Mouse (Mus musculus): ENCODE data around the gene Snrnp25. TPM values are rescaled to one million over a fixed set of nuclear protein-coding genes. Genes with fewer than 3 reads are reported as not detected.

Gene Snrnp25
- total and polyA plus RNA-seq, 3 experiments = 130 to 158 TPM; not detected in 1

- H3K79me2 ChIP-seq (ENCODE audit: control insufficient read depth, insufficient read depth, low read length, poor library complexity) = peaks cover 20% of the 10 kb centered on the region
- no peak overlapping the region for H3K9ac ChIP-seq (ENCODE audit: control insufficient read depth, low read depth, low read length, poor library complexity, severe bottlenecking)
- no peaks in the 10 kb centered on the region for H3K9me3 ChIP-seq (replicated peaks; ENCODE audit: insufficient read depth, low read length)
- H3K27ac ChIP-seq (ENCODE audit: control insufficient read depth, low read depth, low read length) = no peak overlapping the region
- peaks cover 25 to 33% of the 10 kb centered on the region in 2 experiments for H3K4me1 ChIP-seq (ENCODE audit: control insufficient read depth in 1 of 2, insufficient read depth in 2 of 2, low read length in 2 of 2)
- no peaks in the 10 kb centered on the region for H3K27me3 ChIP-seq (ENCODE audit: control insufficient read depth in 1 of 2, insufficient read depth in 2 of 2, low read length in 2 of 2)
- H3K36me3 ChIP-seq (ENCODE audit: control insufficient read depth in 1 of 2, insufficient read depth in 2 of 2, low read length in 2 of 2) = peaks cover 2 to 26% of the 10 kb centered on the region in 2 experiments; a peak in 3 of 4 replicates
- DNase-seq (ENCODE audit: low read depth, low spot score) = no peak
- no peak overlapping the region for H3K4me3 ChIP-seq (ENCODE audit: control insufficient read depth in 1 of 2, insufficient read depth in 1 of 2, low read depth in 2 of 2, low read length in 2 of 2)
- TF ChIP-seq SIN3A (IDR thresholded peaks at IDR 0.05; ENCODE audit: low read length) (no peak), ZC3H11A (IDR thresholded peaks at IDR 0.05; ENCODE audit: low read depth, low read length) (no peak), ELF1 (IDR thresholded peaks at IDR 0.05; ENCODE audit: low read depth, low read length) (no peak), TBP (IDR thresholded peaks at IDR 0.05; ENCODE audit: low read depth, low read length) (no peak), USF1 (IDR thresholded peaks at IDR 0.05; ENCODE audit: low read depth, low read length) (no peak), MYC (IDR thresholded peaks at IDR 0.05; ENCODE audit: low read depth, low read length) (no peak), CTCF (IDR thresholded peaks at IDR 0.05 in 2 of 3, conservative IDR thresholded peaks at IDR 0.05 in 1 of 3; ENCODE audit: control insufficient read depth in 1 of 3, insufficient read depth in 1 of 3, low read depth in 2 of 3, low read length in 3 of 3, poor library complexity in 1 of 3, severe bottlenecking in 1 of 3) (no peak), RCOR1 (IDR thresholded peaks at IDR 0.05; ENCODE audit: low read depth, low read length) (no peak), ZKSCAN1 (IDR thresholded peaks at IDR 0.05; ENCODE audit: low read depth, low read length) (peak; percentile 85)
These were observed 10.6 kb upstream of the Snrnp25 start for GRCm38 (mm10) chr11:32194626-32195025.

GRCm38 (mm10) chr11:32195867-32196540 lies 9.2 kb upstream of the Snrnp25 start:
- peak overlapping the region; percentile 94 for H3K27ac ChIP-seq (ENCODE audit: control insufficient read depth, low read depth, low read length)
- peaks cover 25 to 33% of the 10 kb centered on the region in 2 experiments for H3K4me1 ChIP-seq (ENCODE audit: control insufficient read depth in 1 of 2, insufficient read depth in 2 of 2, low read length in 2 of 2)
- H3K9me3 ChIP-seq (replicated peaks; ENCODE audit: insufficient read depth, low read length) = no peaks in the 10 kb centered on the region
- no peaks in the 10 kb centered on the region for H3K27me3 ChIP-seq (ENCODE audit: control insufficient read depth in 1 of 2, insufficient read depth in 2 of 2, low read length in 2 of 2)
- peak; percentile 91 for DNase-seq (ENCODE audit: low read depth, low spot score)
- peaks cover 0 to 26% of the 10 kb centered on the region in 2 experiments; a peak in 3 of 4 replicates for H3K36me3 ChIP-seq (ENCODE audit: control insufficient read depth in 1 of 2, insufficient read depth in 2 of 2, low read length in 2 of 2)
- peak overlapping the region; percentile 31 to 39 for H3K4me3 ChIP-seq (ENCODE audit: control insufficient read depth in 1 of 2, insufficient read depth in 1 of 2, low read depth in 2 of 2, low read length in 2 of 2)
- peaks cover 24% of the 10 kb centered on the region for H3K79me2 ChIP-seq (ENCODE audit: control insufficient read depth, insufficient read depth, low read length, poor library complexity)
- peak overlapping the region; percentile 70 for H3K9ac ChIP-seq (ENCODE audit: control insufficient read depth, low read depth, low read length, poor library complexity, severe bottlenecking)
- TF ChIP-seq SMC3 (IDR thresholded peaks at IDR 0.05; ENCODE audit: low read depth, low read length) (no peak), CTCF (IDR thresholded peaks at IDR 0.05 in 2 of 3, conservative IDR thresholded peaks at IDR 0.05 in 1 of 3; ENCODE audit: control insufficient read depth in 1 of 3, insufficient read depth in 1 of 3, low read depth in 2 of 3, low read length in 3 of 3, poor library complexity in 1 of 3, severe bottlenecking in 1 of 3) (peak in 1 of 3 experiments; percentile 9; a peak in 1 of 6 replicates), EP300 (IDR thresholded peaks at IDR 0.05; ENCODE audit: low read depth in 1 of 2, low read length in 2 of 2) (peak; percentile 92 to 93), HCFC1 (IDR thresholded peaks at IDR 0.05; ENCODE audit: low read depth, low read length) (peak; percentile 55), MXI1 (IDR thresholded peaks at IDR 0.05; ENCODE audit: low read depth, low read length) (peak; percentile 91), GABPA (IDR thresholded peaks at IDR 0.05; ENCODE audit: low read depth, low read length) (no peak), JUND (IDR thresholded peaks at IDR 0.05; ENCODE audit: low read depth, low read length) (no peak), ZNF384 (IDR thresholded peaks at IDR 0.05; ENCODE audit: low read depth, low read length) (no peak), MAX (IDR thresholded peaks at IDR 0.05; ENCODE audit: low read length) (peak; percentile 92), NRF1 (IDR thresholded peaks at IDR 0.05; ENCODE audit: insufficient read depth, low read depth, low read length, poor library complexity, severe bottlenecking) (no peak), ZC3H11A (IDR thresholded peaks at IDR 0.05; ENCODE audit: low read depth, low read length) (no peak), KAT2A (conservative IDR thresholded peaks at IDR 0.05; ENCODE audit: low read depth, low read length) (peak; percentile 45), NELFE (IDR thresholded peaks at IDR 0.05; ENCODE audit: low read depth, low read length) (peak; percentile 49; the same call in 1 of the 2 replicates), ELF1 (IDR thresholded peaks at IDR 0.05; ENCODE audit: low read depth, low read length) (peak; percentile 70), UBTF (IDR thresholded peaks at IDR 0.05; ENCODE audit: borderline replicate concordance, insufficient read depth, low read depth, low read length) (no peak), ETS1 (IDR thresholded peaks at IDR 0.05; ENCODE audit: low read depth, low read length) (peak; percentile 91), BHLHE40 (IDR thresholded peaks at IDR 0.05; ENCODE audit: borderline replicate concordance, low read depth, low read length) (peak; percentile 55), RCOR1 (IDR thresholded peaks at IDR 0.05; ENCODE audit: low read depth, low read length) (peak; percentile 81), RAD21 (IDR thresholded peaks at IDR 0.05; ENCODE audit: low read depth, low read length) (no peak), POLR2A (IDR thresholded peaks at IDR 0.05; ENCODE audit: control insufficient read depth in 1 of 2, insufficient read depth in 1 of 2, low read depth in 1 of 2, low read length in 2 of 2, poor library complexity in 1 of 2) (peak; percentile 38 to 57; a peak in 1 of 4 replicates), ZKSCAN1 (IDR thresholded peaks at IDR 0.05; ENCODE audit: low read depth, low read length) (0 out of 2 replicates have a peak, but pooled peaks have one; percentile 16), CHD1 (IDR thresholded peaks at IDR 0.05; ENCODE audit: low read depth, low read length) (0 out of 2 replicates have a peak, but pooled peaks have one; percentile 65), TCF12 (IDR thresholded peaks at IDR 0.05; ENCODE audit: low read depth, low read length) (peak; percentile 89), MEF2A (IDR thresholded peaks at IDR 0.05; ENCODE audit: extremely low read depth, insufficient replicate concordance, low read depth, low read length, poor library complexity, severe bottlenecking) (no peak), CHD2 (IDR thresholded peaks at IDR 0.05; ENCODE audit: low read length) (no peak)
